Mouse (Mus musculus): ENCODE results near the gene Timm17a.

Timm17a gene

DNA sequence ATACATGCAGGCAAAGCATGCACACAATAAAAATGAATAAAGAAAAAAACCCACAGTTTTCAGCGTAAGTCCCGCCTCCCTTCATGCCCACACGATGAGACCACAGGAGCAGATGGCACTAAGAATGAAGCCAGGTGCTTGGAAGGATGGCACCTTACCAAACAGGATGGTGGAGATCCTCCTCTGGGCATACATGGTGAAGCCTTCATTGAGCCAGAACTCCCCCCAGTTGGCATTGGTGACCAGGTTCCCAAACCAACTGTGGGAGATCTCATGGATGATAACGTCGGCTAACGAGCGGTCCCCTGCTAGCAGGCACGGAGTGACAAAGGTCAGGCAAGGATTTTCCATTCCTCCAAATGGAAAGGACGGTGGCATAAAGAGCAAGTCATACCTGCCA lies 42.2 kb downstream of the Timm17a start:
- DNase-seq, result no peak

DNA sequence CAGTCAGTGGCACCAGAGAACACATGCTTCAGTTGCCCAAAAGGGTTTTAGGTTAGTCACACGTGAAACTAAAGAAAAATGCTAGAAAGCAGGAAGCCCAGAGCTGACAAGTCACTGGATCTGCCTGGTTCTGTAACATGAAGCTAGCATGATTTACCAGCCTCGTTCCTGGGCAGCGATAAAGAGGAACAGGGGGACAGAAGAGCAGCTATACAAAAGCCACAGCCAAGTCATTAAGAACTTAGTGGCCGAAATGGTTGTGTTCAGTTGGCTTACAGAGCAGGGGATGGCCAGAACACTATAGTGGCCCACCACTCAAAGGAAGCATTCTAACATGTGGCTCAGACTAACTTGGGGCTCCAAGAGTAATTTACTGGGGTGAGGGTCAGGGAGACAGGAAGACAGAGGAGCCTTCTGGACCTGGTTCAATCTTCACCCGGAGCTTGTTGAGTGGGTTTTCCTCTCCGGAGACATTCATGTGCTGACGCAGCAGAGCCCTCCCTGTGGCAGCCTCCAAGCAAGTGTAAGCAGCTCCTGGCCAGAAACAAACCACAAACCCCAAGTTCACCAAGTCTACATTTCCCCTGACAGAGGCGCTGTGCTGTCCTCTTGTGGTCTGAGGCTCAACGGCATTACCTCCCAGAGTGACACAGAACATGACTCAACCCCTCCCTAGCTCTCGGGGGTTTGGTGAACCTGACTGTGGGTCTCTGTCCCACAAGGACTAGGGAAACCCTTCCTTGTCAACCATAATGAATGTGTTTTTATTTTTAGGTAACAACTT lies 45.7 kb downstream of the Timm17a start:
- DNase-seq, result no peak

DNA sequence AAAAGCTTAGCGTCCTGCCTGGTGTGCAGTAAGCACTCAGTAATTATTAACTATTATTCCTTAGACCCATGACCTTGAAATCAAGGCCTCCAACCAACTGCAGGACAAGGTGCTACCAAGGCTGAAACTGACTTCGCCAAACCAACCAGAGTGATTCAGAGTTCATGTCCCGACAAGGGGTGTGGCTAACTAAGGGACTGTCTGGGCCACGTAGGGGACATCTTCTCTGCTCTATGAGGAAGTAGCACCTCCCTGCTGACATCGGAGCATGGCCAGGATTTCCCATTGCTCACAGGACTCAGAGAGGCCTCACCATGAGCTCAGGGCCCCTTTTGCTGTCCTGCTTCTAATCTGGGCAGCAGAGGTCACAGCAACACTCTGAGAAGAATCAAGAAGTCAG lies 47.7 kb downstream of the Timm17a start:
- no peak for DNase-seq

- no peak for DNase-seq
Observed at GRCm38 (mm10) chr1:135263316-135263715, 50.3 kb downstream of the Timm17a start.

- no peak for DNase-seq
Observed at GRCm38 (mm10) chr1:135262329-135262728, 51.2 kb downstream of the Timm17a start.

- no peak for DNase-seq
Observed at GRCm38 (mm10) chr1:135260931-135261330, 52.6 kb downstream of the Timm17a start.

GRCm38 (mm10) chr1:135259128-135259436 lies 54.5 kb downstream of the Timm17a start:
- peak in 1 of 2 experiments; percentile 68 for DNase-seq

GRCm38 (mm10) chr1:135258380-135259127 lies 55.0 kb downstream of the Timm17a start, which contains the start of gene Elf3:
TSS of gene Elf3 (minus strand) at chr1:135258568.
- DNase-seq, result no peak

DNA sequence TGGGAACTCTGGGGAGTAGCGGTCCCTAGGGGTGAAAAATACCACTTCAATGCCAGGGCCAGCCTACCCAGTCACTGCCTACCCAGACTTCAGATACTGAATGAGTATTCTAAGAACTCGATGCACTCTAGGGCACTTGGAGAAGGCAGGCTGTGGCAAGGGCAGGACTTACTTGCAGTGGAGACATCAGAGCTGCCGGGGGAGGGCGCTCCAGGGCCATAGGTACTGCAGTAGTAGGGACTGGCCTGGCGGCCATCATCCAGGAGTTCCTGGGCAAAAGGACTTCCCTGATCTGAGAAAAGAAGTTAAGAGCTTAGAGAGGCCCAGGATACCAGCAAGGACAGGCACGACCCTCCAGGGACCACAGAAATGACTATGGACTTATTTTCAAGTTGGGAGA lies 57.3 kb downstream of the Timm17a start:
- no peak for DNase-seq

DNA sequence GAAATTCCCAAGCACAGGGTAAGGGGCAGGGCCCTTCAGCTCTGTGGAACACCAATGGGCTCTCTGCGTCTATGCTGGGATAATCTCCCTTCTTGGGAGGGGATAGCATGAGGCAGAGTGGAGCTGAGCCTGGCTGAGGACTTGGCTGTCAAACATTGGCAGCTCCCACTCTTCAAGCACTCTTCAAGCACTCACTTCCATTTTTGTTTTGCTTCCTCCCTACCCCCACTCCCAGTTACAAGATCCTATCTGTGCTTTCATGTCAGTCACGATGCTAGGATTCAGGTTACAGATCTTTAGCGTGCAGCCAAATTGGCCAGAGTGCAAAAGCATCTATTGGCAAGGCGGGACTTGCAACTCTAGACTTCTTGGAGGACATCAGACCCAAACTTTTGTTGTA lies 60.7 kb downstream of the Timm17a start:
- DNase-seq, result no peak

DNA sequence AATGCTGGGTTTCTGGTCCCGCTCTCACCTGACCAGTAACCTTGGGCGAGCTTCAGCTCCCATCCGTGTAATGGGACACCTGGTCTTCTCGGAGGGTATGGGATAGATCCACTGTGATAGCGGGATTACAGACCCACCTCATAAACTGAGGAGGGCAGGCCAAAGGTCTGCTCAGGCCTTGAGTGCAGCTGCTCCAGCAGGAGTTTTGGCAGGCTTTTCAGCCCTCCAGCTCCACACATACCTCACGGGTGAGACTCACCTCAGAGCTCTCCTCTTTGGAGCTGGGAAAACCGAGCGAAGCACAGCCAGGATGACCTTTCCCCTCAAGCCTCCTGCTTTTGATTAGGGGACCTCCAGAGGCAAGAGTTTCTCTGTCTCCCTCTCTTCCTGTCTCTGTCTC lies 62.2 kb downstream of the Timm17a start:
- no peak for DNase-seq

DNA sequence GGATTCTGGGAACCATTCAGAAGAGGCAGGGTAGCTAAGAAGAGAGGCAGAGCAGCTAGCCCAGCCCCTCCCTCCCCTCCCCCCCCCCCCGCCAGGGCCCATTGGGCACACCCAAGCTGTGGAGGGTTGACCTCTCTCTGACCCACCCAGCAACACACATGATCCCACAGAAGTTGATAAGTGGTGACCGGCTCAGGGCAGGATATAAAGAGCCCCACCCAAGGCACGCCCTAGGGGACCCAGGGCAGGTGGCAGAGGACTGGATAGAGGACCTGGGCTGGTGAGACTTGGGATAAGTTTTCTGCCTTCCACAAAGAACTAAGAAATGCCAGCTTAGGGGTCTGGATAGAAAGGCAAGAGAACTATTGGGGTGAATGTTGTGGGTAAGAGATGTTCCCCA lies 62.9 kb downstream of the Timm17a start:
- DNase-seq, result no peak

- no peak for DNase-seq
Observed at GRCm38 (mm10) chr1:135248434-135248850, 65.1 kb downstream of the Timm17a start.

Measured in spleen, adult 18-20 months (tissue).